Mouse (Mus musculus): ENCODE measurements at regions not wholly inside any gene's neighbourhood (a gene's known extent, or its start where the extent isn't known, plus 50 kb on each side); places are given as distances from the start of the nearest gene placed in this dataset.

GRCm38 (mm10) chr13:72792695-72793094, 164.1 kb downstream of the Irx2 start:
- no peak for DNase-seq (ENCODE audit: low spot score in 2 of 2)
- intact Hi-C loops (cut with DNase I) = no loop called here

- peak; percentile 20 to 23 for DNase-seq (ENCODE audit: low spot score in 2 of 2)
- intact Hi-C loops (cut with DNase I) = no loop called here
These were observed 171.4 kb downstream of the Irx2 start for GRCm38 (mm10) chr13:72800021-72800420.

GRCm38 (mm10) chr13:72800546-72800945, 171.9 kb downstream of the Irx2 start:
- DNase-seq (ENCODE audit: low spot score in 2 of 2) = no peak
- intact Hi-C loops (cut with DNase I) = no loop called here

DNA sequence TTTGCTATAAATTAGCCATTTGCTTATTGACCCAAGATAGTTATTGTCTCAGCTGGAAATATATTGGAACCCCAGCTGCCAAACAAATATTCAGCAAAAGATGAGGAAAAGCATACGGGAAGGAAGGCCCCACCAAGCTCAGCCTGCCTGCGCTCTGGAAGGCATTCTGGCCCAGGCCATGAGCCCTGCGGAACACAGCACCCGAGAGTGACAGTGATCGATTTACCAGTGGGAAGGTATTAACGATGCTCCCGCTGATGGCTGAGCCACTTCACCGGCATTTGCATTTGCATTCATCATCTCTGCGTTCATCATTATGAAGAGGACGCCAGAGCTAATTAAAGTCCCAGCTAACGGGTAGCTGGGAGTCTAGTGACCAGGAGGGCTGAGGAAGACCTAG, 174.8 kb downstream of the Irx2 start:
- intact Hi-C loops (cut with DNase I) = no loop called here
- DNase-seq (ENCODE audit: low spot score in 2 of 2) = no peak

DNA sequence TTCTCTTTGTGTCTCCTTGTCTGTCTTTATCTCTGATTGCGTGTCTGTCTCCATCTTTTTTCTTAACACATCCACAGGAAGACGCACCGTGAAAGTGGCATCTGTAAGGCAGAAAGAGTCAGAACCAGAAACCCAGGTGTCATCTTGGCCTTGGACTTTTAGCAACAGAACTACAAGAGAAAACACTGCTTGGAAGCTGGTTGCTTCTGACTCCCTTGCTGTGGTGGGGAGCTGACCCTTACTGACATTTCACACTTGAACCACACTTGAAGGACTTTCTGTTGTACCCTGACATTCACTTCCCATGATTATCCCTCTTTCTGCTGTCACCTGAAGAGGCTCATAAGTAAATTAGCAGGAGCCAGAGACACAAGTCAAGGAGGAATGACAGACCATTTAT, 180.6 kb downstream of the Irx2 start:
- DNase-seq (ENCODE audit: low spot score in 2 of 2) = no peak
- intact Hi-C loops (cut with DNase I) = no loop called here

GRCm38 (mm10) chr13:72810626-72811025, 182.0 kb downstream of the Irx2 start:
- intact Hi-C loops (cut with DNase I) = no loop called here
- no peak for DNase-seq (ENCODE audit: low spot score in 2 of 2)

- DNase-seq (ENCODE audit: low spot score in 2 of 2) = no peak
- intact Hi-C loops (cut with DNase I) = no loop called here
These were observed 186.0 kb downstream of the Irx2 start for GRCm38 (mm10) chr13:72814616-72815015.

GRCm38 (mm10) chr13:72815236-72815932, 186.8 kb downstream of the Irx2 start:
- intact Hi-C loops (cut with DNase I) = no loop called here

GRCm38 (mm10) chr13:72815933-72816553, 187.4 kb downstream of the Irx2 start:
- intact Hi-C loops (cut with DNase I) = no loop called here
- no peak for DNase-seq (ENCODE audit: low spot score in 2 of 2)

More at GRCm38 (mm10) chr13:72815236-72815932, 186.8 kb downstream of the Irx2 start:
- no peak for DNase-seq (ENCODE audit: low spot score in 2 of 2)

GRCm38 (mm10) chr13:72816856-72817255, 188.2 kb downstream of the Irx2 start:
- intact Hi-C loops (cut with DNase I) = no loop called here
- no peak for DNase-seq (ENCODE audit: low spot score in 2 of 2)

DNA sequence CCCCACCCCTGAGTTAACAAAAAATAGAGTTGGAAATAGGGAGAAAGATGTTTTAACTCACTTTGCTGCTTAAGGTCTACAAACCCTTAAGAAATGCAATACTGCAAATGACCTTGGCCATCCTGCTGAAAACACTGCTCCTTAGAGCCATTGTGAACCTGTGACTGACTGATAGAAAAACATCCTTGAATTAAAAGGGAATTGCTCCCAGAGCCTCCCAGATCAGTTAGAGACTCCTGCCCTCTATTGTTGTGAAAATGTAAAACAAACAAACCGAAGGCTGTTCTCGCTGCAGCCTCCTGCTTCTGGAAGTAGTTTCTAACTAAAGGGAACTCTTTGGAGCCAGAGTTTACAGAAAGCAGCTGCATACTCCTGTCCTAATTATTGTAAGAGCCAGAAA, 188.9 kb downstream of the Irx2 start:
- intact Hi-C loops (cut with DNase I) = no loop called here
- DNase-seq (ENCODE audit: low spot score in 2 of 2) = no peak

DNA sequence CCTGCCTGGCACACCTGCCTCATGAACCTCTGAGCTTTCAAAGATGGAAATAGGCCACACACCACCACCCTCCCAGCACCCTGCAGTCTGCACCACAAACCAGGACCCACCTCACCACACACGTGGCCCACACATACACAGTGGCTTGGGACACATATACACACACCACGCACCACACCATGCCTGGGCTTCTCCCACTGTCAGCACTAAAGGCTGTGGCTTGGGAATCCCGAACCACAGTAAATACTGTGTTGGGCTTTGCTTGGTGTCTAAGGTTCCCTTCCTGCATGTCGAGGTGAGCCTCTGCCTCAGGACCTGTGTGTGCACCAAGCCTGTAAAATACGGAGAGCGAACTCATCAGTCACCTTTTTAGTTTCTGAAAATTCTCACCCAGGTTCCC, 189.3 kb downstream of the Irx2 start:
- intact Hi-C loops (cut with DNase I) = no loop called here

GRCm38 (mm10) chr13:72826613-72827012, 198.0 kb downstream of the Irx2 start:
- no peak for DNase-seq (ENCODE audit: low spot score in 2 of 2)
- intact Hi-C loops (cut with DNase I) = no loop called here

More for the DNA sequence above, 189.3 kb downstream of the Irx2 start:
- DNase-seq (ENCODE audit: low spot score in 2 of 2) = no peak

DNA sequence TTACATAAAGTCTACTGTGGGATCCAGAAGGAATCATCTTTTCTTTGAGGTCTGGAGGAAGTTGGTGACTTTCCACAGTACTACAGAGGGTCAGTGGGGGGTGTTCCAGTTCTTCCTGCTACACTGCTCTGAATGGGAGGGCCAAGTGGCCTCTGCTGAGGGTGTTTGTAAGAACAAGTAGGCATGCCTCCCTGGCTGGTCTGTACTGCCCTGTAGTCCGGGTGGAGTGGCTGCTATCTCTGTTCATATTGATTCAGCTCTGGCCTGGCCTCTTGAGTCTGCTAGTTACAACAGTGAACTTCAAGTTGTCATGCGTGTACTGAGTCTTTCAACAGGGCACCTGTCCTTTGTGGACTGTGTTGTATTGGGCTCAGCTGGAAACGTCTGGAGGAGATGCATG, 200.7 kb downstream of the Irx2 start:
- intact Hi-C loops (cut with DNase I) = no loop called here
- no peak for DNase-seq (ENCODE audit: low spot score in 2 of 2)

- DNase-seq (ENCODE audit: low spot score in 2 of 2) = no peak
These were observed 204.7 kb downstream of the Irx2 start for GRCm38 (mm10) chr13:72833326-72833725.

GRCm38 (mm10) chr13:72837016-72837415, 208.4 kb downstream of the Irx2 start:
- no peak for DNase-seq (ENCODE audit: low spot score in 2 of 2)
- intact Hi-C loops (cut with DNase I) = no loop called here

More at GRCm38 (mm10) chr13:72833326-72833725, 204.7 kb downstream of the Irx2 start:
- intact Hi-C loops (cut with DNase I) = no loop called here

DNA sequence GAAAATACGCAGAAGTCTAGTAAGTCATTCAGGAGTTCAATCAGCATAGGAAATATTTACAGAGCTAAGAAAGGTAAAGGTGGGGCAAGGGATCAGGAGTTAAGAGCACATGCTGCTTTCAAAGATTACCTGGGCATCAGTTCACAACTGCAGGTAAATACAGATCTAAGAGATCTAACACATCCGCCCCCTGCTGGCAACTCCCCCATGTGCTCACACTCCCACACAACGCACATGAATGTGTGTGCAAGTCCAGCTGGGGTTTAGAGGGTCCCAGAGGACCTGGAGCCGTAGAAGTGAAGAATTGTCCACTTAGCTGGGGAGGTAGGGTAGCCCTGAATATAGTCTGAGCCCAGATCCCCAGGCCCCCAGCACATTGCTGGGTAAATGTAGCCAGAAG, 219.5 kb downstream of the Irx2 start:
- intact Hi-C loops (cut with DNase I) = no loop called here
- no peak for DNase-seq (ENCODE audit: low spot score in 2 of 2)

GRCm38 (mm10) chr13:72849841-72850240, 221.2 kb downstream of the Irx2 start:
- DNase-seq (ENCODE audit: low spot score in 2 of 2) = no peak
- intact Hi-C loops (cut with DNase I) = no loop called here

- intact Hi-C loops (cut with DNase I) = no loop called here
- no peak for DNase-seq (ENCODE audit: low spot score in 2 of 2)
These were observed 224.3 kb downstream of the Irx2 start for GRCm38 (mm10) chr13:72852896-72853295.

DNA sequence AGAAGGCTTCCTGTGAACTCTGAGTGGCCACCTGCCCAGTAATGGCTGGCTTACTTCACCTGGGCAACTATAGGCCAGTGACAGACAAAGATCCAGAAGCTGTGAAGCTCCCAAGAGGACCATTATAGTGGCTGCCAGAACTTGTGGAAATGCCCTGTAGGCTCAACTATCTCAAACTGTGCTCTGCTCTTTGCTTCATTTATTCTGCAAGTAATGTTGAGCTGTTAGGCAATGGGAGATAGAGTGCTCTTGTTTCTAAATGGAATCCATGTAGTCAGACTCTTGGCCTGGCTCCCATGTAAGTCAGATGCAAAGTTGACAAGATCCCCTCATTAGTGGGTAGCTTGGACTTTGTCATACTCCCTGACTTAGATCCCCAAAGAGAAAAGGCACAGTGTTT, 247.3 kb downstream of the Irx2 start:
- intact Hi-C loops (cut with DNase I) = no loop called here

GRCm38 (mm10) chr13:72894982-72895381, 266.4 kb downstream of the Irx2 start:
- intact Hi-C loops (cut with DNase I) = no loop called here
- DNase-seq (ENCODE audit: low spot score in 2 of 2) = no peak

More for the DNA sequence above, 247.3 kb downstream of the Irx2 start:
- DNase-seq (ENCODE audit: low spot score in 2 of 2) = no peak
